Mouse (Mus musculus): ENCODE results near the gene Faim2.

The Faim2 gene

DNA sequence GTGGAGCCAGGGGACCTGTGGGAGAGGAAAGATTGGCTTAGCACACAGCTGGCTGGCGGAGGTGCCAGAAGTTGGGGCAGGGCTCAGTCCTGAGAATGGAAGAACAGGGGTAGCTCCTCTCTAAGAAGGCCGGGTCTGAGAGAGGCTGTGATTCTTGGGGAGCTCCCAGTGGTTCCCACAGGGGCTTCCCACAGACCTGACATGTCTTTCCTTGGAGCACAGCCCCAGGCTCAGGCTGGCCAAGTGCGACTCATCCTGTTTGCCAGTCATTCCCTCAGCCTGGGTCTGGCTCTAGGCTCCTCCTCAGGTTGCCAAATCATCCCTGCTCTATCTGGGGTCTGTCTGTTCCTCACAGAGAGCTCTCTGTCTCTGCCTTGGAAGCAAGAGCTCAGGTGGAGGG is 17.3 kb downstream of the Faim2 start:
- in situ Hi-C loops (cut with MboI; ENCODE audit: low sequenced_read_pairs), result no loop called here

DNA sequence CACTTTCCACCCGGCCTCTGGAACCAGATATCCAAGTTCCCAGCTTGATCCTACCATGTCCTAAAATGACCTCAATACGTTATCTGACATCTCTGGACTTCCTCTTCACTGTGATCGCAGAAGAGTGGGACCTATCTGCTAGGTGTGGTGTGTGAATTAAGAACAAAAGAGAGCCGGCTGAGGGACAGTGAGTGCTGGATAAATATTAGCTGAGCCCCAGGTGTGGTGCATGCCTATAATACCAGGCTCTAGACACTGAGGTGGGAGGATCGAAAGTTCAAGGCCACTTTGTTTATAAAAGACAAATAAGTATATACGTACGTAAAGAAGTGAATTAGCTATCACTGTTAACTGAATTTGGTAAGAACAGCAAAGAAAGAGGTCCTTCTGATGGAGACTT is 18.1 kb downstream of the Faim2 start:
- in situ Hi-C loops (cut with MboI; ENCODE audit: low sequenced_read_pairs), result no loop called here

DNA sequence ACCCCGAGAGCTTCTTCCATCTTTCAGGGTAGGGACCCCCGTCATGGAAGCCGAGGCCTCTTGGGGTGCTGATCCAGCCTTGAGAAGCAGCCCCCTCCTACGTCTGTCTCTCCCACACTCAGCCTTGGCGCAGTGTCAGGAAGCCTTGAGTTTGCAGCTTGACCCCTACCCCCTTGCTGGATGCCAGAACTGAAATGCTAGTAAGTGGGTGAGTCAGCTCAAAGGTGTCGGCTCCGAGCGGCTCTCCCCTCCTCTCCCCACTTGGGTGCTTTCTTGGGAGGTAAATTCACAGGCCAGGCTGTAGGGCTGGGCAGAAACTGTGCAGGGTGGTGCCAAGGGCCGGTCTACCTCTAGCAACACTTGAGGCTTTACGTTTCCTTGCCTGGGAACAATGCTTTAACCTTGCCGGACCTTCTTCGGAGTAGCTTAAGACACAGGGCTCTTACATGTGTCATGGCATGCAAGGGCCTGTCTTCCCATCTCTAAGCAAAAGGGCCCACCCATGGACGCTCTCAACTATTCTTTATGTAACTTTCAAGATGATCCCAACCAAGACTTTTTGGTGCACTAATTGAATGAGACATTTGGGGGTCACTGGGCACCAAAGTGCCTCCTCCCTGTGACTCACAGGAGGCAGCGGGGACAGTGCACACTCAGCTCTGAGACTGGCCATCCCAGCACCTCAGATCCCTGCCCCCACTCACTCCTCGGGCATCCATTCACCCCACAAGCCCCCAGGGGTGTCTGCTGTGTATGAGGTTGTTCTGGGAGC is 22.5 kb downstream of the Faim2 start:
- in situ Hi-C loops (cut with MboI; ENCODE audit: low sequenced_read_pairs), result no loop called here

GRCm38 (mm10) chr15:99503256-99503655 is 24.7 kb downstream of the Faim2 start:
- in situ Hi-C loops (cut with MboI; ENCODE audit: low sequenced_read_pairs), result no loop called here

DNA sequence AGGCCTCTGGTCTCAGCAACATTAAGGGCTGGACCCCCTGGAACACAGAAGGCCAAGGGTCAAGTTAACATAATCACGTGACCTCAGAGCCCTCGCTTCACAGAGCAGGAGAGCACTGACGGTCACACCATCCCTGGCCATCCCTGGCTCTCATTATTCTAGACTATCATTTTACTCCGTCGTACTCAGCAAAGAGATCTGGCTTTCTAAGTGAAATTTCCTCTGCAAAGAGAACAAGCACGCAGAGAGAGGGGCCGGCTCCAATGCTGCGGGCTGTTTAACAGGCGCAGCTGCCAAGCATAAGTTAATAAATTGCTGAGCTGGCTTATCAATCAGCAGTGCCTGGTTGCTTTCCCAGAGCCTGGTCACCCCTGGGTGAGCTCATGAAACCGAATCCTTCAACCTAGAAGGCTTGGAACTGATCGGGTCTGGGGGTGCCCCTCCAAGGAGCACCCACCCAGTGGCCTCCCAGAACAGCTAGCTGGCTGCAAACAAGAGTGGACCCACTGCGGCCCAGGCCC is 25.6 kb downstream of the Faim2 start:
- in situ Hi-C loops (cut with MboI; ENCODE audit: low sequenced_read_pairs), result no loop called here

GRCm38 (mm10) chr15:99501292-99502260 is 26.4 kb downstream of the Faim2 start:
- in situ Hi-C loops (cut with MboI; ENCODE audit: low sequenced_read_pairs), result no loop called here

DNA sequence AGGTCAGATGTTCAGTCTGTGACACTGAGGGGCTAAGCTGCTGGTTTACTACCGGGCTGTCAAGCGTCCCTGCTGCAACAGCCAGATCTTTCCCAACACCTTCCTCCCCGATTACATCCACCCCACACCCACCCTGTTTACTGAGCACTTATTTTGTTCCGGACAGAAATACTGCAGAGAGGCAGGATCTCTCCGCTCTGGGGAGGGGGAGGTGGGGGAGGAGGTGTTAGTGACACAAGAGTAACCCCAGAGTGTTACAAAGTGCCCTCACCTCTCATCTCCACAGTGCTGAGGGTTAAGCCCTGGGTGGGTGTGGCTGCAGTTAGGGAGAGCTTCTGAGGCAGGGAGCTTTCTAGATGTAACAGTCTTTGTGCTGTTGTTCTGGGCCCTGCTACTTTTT is 27.6 kb downstream of the Faim2 start:
- in situ Hi-C loops (cut with MboI; ENCODE audit: low sequenced_read_pairs), result no loop called here

GRCm38 (mm10) chr15:99499726-99500125 is 28.2 kb downstream of the Faim2 start:
- in situ Hi-C loops (cut with MboI; ENCODE audit: low sequenced_read_pairs), result no loop called here

DNA sequence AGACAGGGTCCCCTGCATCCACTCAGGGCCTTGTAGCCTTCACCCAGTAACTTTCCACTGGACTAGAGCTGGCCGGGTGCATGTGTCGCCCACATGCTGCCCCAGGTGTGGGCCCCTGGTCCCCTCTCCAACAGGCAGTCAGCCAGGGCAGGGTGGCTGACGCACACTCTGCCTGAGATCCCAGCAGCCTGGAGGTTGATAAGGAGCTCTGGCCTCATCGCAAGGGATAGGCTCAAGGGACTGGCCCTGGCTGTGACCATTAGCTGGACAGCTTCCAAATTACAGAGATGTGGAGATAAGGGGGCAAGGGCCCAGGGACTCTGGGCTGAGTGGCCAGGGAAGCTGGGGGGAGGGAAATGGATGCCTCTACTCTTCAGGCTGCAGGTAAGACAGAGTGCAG is 29.2 kb downstream of the Faim2 start:
- in situ Hi-C loops (cut with MboI; ENCODE audit: low sequenced_read_pairs), result no loop called here

DNA sequence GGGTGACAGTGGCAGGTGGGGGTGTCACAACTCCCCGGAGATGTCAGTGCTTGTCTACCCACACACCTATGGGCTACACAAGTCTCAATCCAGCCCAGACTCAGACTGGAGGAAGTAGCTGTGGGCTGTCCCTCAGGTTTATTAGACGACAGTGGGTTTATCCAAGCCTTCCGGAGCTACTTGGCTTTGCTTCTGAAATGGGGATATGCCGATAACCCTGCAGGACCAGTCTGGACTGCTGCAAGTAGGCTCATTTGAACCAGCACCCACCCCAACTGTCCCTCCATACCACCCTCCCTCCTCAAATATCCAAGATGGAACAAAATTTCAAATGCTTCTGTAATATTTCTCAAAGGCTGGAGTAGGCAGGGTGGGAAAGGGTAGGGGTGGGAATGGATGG is 29.6 kb downstream of the Faim2 start:
- in situ Hi-C loops (cut with MboI; ENCODE audit: low sequenced_read_pairs), result no loop called here

DNA sequence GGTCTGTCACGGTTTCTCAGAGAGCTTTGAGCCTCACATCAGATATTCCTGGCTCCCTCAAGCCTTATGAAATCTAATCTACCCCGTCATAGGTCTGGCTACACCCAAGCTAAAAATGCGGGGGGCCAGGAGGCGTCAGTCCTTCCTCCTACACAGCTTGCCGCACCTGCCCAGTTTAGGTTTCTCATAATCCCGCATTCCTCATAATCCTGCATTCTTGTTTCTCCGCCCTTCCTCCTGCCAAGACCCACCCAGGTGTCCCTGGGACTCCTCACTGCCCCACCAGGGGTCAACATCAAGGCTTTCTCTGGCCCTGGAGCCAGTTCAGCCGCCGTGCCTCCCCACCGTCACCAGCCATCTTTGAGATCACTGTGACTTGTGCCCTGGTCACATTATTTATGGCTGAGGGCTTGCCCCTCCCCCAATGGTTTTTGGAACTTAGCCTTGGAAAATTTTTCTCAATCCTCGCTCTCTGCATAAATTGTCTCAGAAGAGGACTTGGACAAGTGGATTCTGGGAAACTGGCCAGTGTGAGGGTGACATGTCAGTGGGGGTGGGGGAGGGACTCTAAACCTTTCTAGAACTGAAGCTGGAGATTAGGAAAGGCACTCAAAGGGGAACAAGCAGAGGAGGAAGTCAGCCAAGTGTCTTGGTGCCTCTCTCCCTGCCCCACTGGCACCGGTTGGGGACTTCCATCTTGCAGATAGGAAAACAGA is 30.3 kb downstream of the Faim2 start:
- in situ Hi-C loops (cut with MboI; ENCODE audit: low sequenced_read_pairs), result no loop called here

DNA sequence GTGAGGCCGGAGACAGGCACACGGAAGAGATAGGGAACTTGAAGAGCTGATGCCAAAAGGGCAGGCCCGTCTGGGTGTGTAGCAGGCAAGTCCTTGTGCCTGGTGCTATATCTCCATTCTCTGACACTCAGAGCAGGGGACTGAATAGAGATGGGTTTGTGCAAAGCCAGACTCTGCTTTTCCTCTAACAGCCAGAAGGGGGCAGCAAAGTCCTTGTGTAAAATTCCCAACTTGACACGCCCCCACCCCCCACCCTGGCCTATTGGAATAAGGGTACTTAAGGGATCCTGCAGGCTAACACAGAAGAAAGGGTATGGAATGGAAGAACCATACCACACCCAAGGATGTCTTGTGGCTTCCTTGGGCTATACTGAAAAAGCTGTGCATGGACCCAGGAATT is 30.9 kb downstream of the Faim2 start:
- in situ Hi-C loops (cut with MboI; ENCODE audit: low sequenced_read_pairs), result no loop called here

DNA sequence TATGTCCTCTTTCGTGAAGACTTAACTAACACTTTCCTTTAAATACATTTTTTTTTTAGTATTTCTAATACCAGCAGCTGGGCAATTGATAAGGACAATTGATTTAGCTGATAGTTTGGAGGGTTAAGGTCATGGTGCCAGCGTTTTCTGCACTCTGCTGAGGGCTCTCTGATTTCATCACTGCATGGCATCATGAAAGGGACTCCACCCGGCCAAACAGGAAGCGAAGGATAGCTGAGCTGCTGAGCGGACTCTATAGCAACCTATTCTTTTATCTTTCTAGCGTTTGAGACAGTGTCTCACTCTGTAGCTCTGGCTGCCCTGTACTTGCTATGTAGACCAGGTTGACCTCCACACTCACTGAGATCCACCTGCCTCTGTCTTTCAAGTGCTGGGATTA is 43.2 kb downstream of the Faim2 start:
- in situ Hi-C loops (cut with MboI; ENCODE audit: low sequenced_read_pairs), result no loop called here

- in situ Hi-C loops (cut with MboI; ENCODE audit: low sequenced_read_pairs), result no loop called here
Measured at GRCm38 (mm10) chr15:99475814-99476213, 52.2 kb downstream of the Faim2 start.

GRCm38 (mm10) chr15:99474576-99474926 is 53.4 kb downstream of the Faim2 start, which contains the start of gene Bcdin3d:
Gene Bcdin3d, minus strand, starts transcription at chr15:99474730.
- in situ Hi-C loops (cut with MboI; ENCODE audit: low sequenced_read_pairs), result no loop called here

DNA sequence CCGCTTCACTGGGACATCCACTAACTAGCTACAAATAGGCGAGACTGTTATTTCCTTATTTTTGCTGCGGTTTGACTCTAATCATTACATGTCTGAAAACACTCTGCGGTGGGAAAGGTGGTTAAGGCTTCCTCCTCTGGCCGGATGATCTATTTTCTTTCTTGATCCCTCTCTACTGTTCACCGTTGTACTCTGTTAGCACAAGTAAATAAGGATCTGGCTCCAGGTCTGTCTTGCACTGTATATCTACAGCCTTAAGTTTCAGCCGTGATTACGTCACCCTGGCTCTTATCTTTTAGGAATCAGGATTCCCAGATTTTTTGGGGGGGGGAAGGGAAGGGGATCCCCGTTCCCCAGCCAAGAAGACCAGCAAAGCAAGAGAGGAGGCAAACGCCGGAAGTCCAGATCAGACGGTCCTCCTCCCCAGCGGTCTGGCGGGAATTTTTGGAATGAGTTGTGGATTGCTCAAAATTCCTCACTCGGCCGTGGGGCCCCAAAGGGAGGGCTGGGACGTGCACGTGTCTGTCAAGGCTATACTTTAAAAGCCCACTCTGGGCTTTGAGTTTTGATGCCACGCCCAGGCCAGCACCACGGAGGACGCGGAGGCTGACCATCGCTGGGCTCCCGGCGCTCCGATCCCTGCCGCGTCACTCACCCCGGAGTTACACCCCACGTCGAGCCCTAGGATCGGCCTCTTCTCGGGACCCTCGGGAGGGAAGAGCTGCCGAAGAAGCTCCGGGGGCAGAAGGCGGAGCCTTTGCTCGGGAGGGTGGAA is 54.0 kb downstream of the Faim2 start:
- in situ Hi-C loops (cut with MboI; ENCODE audit: low sequenced_read_pairs), result no loop called here

GRCm38 (mm10) chr15:99472972-99473371 is 55.0 kb downstream of the Faim2 start:
- in situ Hi-C loops (cut with MboI; ENCODE audit: low sequenced_read_pairs), result no loop called here

DNA sequence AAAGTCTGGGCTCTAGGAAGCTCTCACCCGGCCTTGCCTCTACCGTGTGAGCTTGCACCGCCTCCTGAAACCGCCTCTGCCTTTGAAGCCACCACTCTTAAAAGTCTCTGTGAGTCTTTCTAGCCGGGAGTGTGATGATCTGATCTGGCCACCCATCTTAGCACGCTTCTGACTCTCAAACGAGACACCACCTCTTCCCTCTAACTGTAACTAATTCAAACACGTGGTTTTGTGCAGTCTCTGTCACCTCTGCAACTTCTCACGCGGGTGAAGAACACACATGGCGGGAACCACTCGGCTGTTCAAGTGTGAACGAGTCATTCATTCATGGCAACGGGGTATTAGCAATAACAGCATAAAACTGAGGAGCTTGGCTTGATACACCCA is 56.3 kb downstream of the Faim2 start:
- in situ Hi-C loops (cut with MboI; ENCODE audit: low sequenced_read_pairs), result no loop called here

DNA sequence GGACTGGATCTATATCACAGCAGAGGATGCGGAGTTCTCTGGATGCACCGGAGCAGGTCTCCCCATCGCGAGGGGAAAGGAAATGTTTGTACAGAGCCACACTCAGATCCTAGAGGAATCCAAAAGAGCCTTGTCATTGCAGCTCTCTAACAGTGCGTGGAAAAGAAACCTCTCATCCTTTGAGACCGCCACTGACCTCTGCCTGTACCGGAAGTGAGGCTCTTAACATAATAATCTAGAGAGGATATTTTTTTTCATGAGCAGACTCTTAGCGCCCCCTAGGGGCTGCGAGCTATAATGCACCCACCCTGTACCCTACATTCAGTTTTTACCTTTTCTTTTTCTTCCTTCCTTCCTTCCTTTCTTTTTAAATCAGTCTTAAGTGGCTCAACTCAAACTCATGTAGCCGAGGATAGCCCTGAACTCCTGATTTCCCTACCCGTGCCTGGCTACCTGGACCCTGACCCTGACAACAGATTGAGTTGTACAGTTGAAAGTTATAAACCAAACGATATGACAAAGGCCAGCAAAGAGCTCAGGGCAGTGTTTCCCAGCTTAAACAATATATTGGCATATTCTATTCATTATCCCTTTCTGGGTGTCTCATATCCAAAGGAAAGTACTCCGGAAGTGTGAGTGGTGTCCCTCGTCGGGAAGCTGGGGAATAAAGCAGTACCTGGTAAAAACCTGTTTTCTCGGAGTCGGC is 56.8 kb downstream of the Faim2 start:
- in situ Hi-C loops (cut with MboI; ENCODE audit: low sequenced_read_pairs), result no loop called here

DNA sequence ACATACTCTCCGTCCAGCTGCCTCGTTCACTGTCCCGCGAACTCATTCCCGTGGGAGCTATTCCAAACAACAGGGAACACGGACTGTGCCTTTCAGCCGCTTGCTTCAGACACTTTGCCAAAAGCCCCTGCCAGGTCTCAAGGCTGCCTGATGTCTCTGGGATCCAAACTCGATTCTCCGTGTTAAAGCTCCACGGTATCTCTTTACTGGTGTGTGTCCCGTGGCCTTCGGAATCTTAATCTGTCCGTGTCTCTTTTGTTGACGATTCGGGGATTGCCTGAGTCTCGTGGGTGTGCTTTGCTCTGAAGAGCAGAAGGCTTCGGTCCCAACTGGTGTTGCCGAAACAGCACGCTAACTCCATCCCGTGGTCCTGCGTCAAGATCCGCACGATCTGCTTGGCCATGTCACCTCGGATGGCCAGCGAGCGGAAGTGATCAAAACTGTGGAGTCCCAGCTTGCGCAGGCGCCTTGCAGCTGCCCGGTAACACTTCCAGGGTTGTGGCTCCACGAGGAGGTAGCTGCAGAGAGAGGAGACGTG is 57.7 kb downstream of the Faim2 start:
- in situ Hi-C loops (cut with MboI; ENCODE audit: low sequenced_read_pairs), result no loop called here
